In genomic region chrX:19687499-19687898, GRCm38 (mm10) we compare ENCODE assay signal across 13 mouse cellular contexts.
"Had no signal": no experiment of that assay in that cellular context is flagged by ENCODE, and none has a peak within 500 bp of the region (broad histone marks: within the 10 kb centered on the region; RNA-seq: fewer than 3 reads in every experiment).

No protein-coding gene starts in this region.

- DNase-seq: lung, adult 18-20 months; lung, embryonic 14.5 days; lung, postnatal 10 days; lung, postnatal 4 days; midbrain, embryonic 14.5 days; retina, postnatal 1 day; right cerebral cortex, adult 18-20 months; right cerebral cortex, postnatal 25 days; right cerebral cortex, postnatal 4 days; spleen, adult 18-20 months; thymus, adult 2 months; thymus, postnatal 25 days; thymus, postnatal 4 days had no signal
